In the genomic region with DNA sequence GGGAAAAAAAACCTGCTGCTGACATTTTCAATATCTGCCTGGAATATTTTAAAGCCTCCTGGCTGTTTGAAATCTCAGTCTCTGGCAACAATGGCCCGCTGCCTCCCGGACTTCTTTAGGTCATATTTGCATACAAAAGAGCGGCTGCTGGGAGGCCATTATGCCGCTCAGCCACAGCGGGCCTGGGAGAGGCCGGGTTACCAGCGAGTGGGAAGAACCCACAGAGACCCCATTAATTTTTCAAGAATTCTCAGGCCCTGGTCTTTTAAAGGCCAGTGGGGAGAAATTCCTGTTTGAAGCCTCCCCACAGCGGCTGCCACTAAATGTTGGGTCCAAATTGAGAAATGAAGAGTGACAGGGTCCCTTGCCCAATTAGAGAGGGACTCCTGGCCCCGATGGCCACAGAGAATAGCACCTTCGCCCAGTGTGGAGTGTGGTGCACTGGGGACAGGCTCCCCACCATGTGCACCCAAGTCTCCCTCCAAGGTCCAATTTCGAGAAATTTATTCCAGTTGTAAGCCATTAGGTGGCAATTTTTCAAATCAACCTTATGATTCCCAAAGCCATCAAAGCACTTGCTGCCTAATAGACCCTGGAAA, we compare ENCODE assay signal across 13 mouse cellular contexts.
A peak's percentile ranks its signal among the peaks of the same experiment; 100 is the strongest.
DNase-seq lines count a peak whose midpoint lies in the region; ATAC-seq and TF ChIP-seq lines count a peak whose summit lies in the region.
"Had no signal": no experiment of that assay in that cellular context is flagged by ENCODE, and none has a peak within 500 bp of the region (broad histone marks: within the 10 kb centered on the region; RNA-seq: fewer than 3 reads in every experiment).

No protein-coding gene starts in this region.

- no peak for ATAC-seq in lung, embryonic 14.5 days (ENCODE audit: insufficient read depth)
- no peak for ATAC-seq in forebrain, embryonic 13.5 days
- ATAC-seq: inflammation-experienced regulatory T-cells, adult 6 months; liver, postnatal 0 days had no signal

- H3K4me1 ChIP-seq in lung, embryonic 14.5 days (ENCODE audit: insufficient read depth) = peaks cover 11% of the 10 kb centered on the region
- peaks cover 67% of the 10 kb centered on the region for H3K4me1 ChIP-seq in forebrain, embryonic 13.5 days
- H3K4me1 ChIP-seq in midbrain, embryonic 10.5 days = peaks cover 83% of the 10 kb centered on the region

- H3K9me3 ChIP-seq in lung, embryonic 14.5 days (ENCODE audit: low read depth, low read length) = no peaks in the 10 kb centered on the region
- no peaks in the 10 kb centered on the region for H3K9me3 ChIP-seq in forebrain, embryonic 13.5 days (replicated peaks)
- H3K9me3 ChIP-seq in midbrain, embryonic 10.5 days (replicated peaks) = no peaks in the 10 kb centered on the region
- H3K9me3 ChIP-seq: G1E had no signal

- no peak overlapping the region for H3K9ac ChIP-seq in lung, embryonic 14.5 days
- peak overlapping the region; percentile 45 for H3K9ac ChIP-seq in forebrain, embryonic 13.5 days
- H3K9ac ChIP-seq: liver, postnatal 0 days had no signal

- peak; percentile 39 for DNase-seq in lung, embryonic 14.5 days
- DNase-seq in lung, postnatal 25 days (ENCODE audit: low spot score) = no peak
- DNase-seq in midbrain, embryonic 10.5 days (ENCODE audit: low spot score) = peak; percentile 75
- peak; percentile 90 for DNase-seq in retina, postnatal 1 day
- DNase-seq in gastrocnemius, postnatal 10 days = no peak
- DNase-seq in kidney, postnatal 10 days = no peak
- DNase-seq in right cerebral cortex, adult 18-20 months = no peak
- DNase-seq: cerebellum, postnatal 25 days; liver, postnatal 0 days had no signal

- H3K4me2 ChIP-seq in lung, embryonic 14.5 days = no peak overlapping the region
- H3K4me2 ChIP-seq in forebrain, embryonic 13.5 days = peak overlapping the region; percentile 24

- no peak overlapping the region for H3K27ac ChIP-seq in lung, embryonic 14.5 days (ENCODE audit: low read depth)
- peak overlapping the region; percentile 82 for H3K27ac ChIP-seq in forebrain, embryonic 13.5 days
- peak overlapping the region; percentile 84 for H3K27ac ChIP-seq in midbrain, embryonic 10.5 days (replicated peaks)

- WGBS in lung, embryonic 14.5 days = 42% methylated on average over 11 of the region's 11 CpGs
- WGBS in forebrain, embryonic 13.5 days = 3% methylated on average over 11 of the region's 11 CpGs
- WGBS in midbrain, embryonic 10.5 days = 7% methylated on average over 11 of the region's 11 CpGs

- no peak for TF ChIP-seq CTCF in lung, embryonic 14.5 days (IDR thresholded peaks at IDR 0.05; ENCODE audit: low read depth)

- H3K36me3 ChIP-seq in lung, embryonic 14.5 days (ENCODE audit: insufficient read depth) = no peaks in the 10 kb centered on the region
- no peaks in the 10 kb centered on the region for H3K36me3 ChIP-seq in forebrain, embryonic 13.5 days (ENCODE audit: poor library complexity, severe bottlenecking)
- H3K36me3 ChIP-seq in midbrain, embryonic 10.5 days = peaks cover 47% of the 10 kb centered on the region

- H3K4me3 ChIP-seq in lung, embryonic 14.5 days (ENCODE audit: low read depth, low read length) = no peak overlapping the region
- H3K4me3 ChIP-seq in forebrain, embryonic 13.5 days = no peak overlapping the region
- peak overlapping the region; percentile 25 for H3K4me3 ChIP-seq in midbrain, embryonic 10.5 days
- H3K4me3 ChIP-seq: myocyte had no signal

- H3K27me3 ChIP-seq in lung, embryonic 14.5 days (ENCODE audit: insufficient read depth, low read length) = no peaks in the 10 kb centered on the region
- H3K27me3 ChIP-seq in forebrain, embryonic 13.5 days = no peaks in the 10 kb centered on the region
- H3K27me3 ChIP-seq in midbrain, embryonic 10.5 days (ENCODE audit: low read depth, poor library complexity, severe bottlenecking) = no peaks in the 10 kb centered on the region

Comparison
In these comparisons a context has a peak if more than half of its experiments do, and no peak if none do; other contexts are left out.
1. DNase-seq: peak in lung, embryonic 14.5 days (single experiment), midbrain, embryonic 10.5 days (single experiment) and retina, postnatal 1 day (single experiment); none in lung, postnatal 25 days (single experiment), gastrocnemius, postnatal 10 days (single experiment), kidney, postnatal 10 days (single experiment) and right cerebral cortex, adult 18-20 months (single experiment).